Mouse (Mus musculus): ENCODE measurements around the gene Xylt1.

Gene Xylt1

GRCm38 (mm10) chr7:117621566-117621965, 240.8 kb downstream of the Xylt1 start:
- no peak for DNase-seq

GRCm38 (mm10) chr7:117622769-117623168, 242.0 kb downstream of the Xylt1 start:
- DNase-seq = no peak

- peak; percentile 84 for DNase-seq
Observed at GRCm38 (mm10) chr7:117628791-117629190, 248.0 kb downstream of the Xylt1 start.

- DNase-seq = peak; percentile 27
Observed at GRCm38 (mm10) chr7:117630657-117631056, 249.9 kb downstream of the Xylt1 start.

GRCm38 (mm10) chr7:117635584-117635983, 254.8 kb downstream of the Xylt1 start:
- DNase-seq = no peak

- DNase-seq = no peak
Observed at GRCm38 (mm10) chr7:117636713-117637112, 255.9 kb downstream of the Xylt1 start.

- no peak for DNase-seq
Observed at GRCm38 (mm10) chr7:117637997-117638396, 257.2 kb downstream of the Xylt1 start.

- no peak for DNase-seq
Observed at GRCm38 (mm10) chr7:117652637-117653036, 271.9 kb downstream of the Xylt1 start.

GRCm38 (mm10) chr7:117655732-117656131, 275.0 kb downstream of the Xylt1 start:
- no peak for DNase-seq

- DNase-seq = no peak
Observed at GRCm38 (mm10) chr7:117658180-117658579, 277.4 kb downstream of the Xylt1 start.

GRCm38 (mm10) chr7:117658739-117659138, 278.0 kb downstream of the Xylt1 start:
- no peak for DNase-seq

GRCm38 (mm10) chr7:117667286-117667685, 286.5 kb downstream of the Xylt1 start:
- DNase-seq = no peak

GRCm38 (mm10) chr7:117668226-117668625, 287.4 kb downstream of the Xylt1 start:
- DNase-seq = no peak

GRCm38 (mm10) chr7:117672121-117672591, 291.4 kb downstream of the Xylt1 start:
- no peak for DNase-seq

GRCm38 (mm10) chr7:117686120-117686996, 305.6 kb downstream of the Xylt1 start:
- no peak for DNase-seq

GRCm38 (mm10) chr7:117686997-117687302, 306.2 kb downstream of the Xylt1 start:
- DNase-seq = no peak

- no peak for DNase-seq
Observed at GRCm38 (mm10) chr7:117695612-117696011, 314.8 kb downstream of the Xylt1 start.

- DNase-seq = no peak
Observed at GRCm38 (mm10) chr7:117697681-117698080, 316.9 kb downstream of the Xylt1 start.

- no peak for DNase-seq
Observed at GRCm38 (mm10) chr7:117698551-117699114, 317.9 kb downstream of the Xylt1 start.

GRCm38 (mm10) chr7:117699343-117699985, 318.7 kb downstream of the Xylt1 start:
- DNase-seq = no peak

- no peak for DNase-seq
Observed at GRCm38 (mm10) chr7:117700066-117700465, 319.3 kb downstream of the Xylt1 start.

GRCm38 (mm10) chr7:117709901-117710607, 329.3 kb downstream of the Xylt1 start:
- DNase-seq = no peak

GRCm38 (mm10) chr7:117716876-117717408, 336.2 kb downstream of the Xylt1 start:
- no peak for DNase-seq
